In genomic region chr1:63309661-63310060, GRCm38 (mm10) we compare ENCODE assay signal across 9 mouse cellular contexts. TPM values are rescaled to one million over a fixed set of nuclear protein-coding genes. Genes with fewer than 3 reads are reported as not detected.
DNase-seq lines count a peak whose midpoint lies in the region; ATAC-seq and TF ChIP-seq lines count a peak whose summit lies in the region.
"Had no signal": no experiment of that assay in that cellular context is flagged by ENCODE, and none has a peak within 500 bp of the region (broad histone marks: within the 10 kb centered on the region; RNA-seq: fewer than 3 reads in every experiment).

No protein-coding gene starts in this region.

- WGBS in forebrain, embryonic 12.5 days, result 39% methylated on average over 18 of the region's 18 CpGs

- no peak for DNase-seq in testis, postnatal 14 days (ENCODE audit: low spot score)
- peak; percentile 30 for DNase-seq in mesoderm, embryonic 11.5 days (ENCODE audit: low read depth, low spot score)
- DNase-seq in left cerebral cortex, adult 2 months (ENCODE audit: extremely low spot score in 1 of 2, low spot score in 2 of 2), result no peak
- DNase-seq in gastrocnemius, postnatal 25 days, result no peak
- DNase-seq in adrenal gland, adult 18-20 months (ENCODE audit: low spot score in 2 of 2), result no peak
- DNase-seq: left cerebral cortex, postnatal 4 days had no signal

- no peak for TF ChIP-seq POLR2A in testis, adult 2 months (IDR thresholded peaks at IDR 0.05; ENCODE audit: control insufficient read depth, low read depth, low read length)

- H3K4me1 ChIP-seq in testis, adult 2 months (ENCODE audit: control insufficient read depth, insufficient read depth, low read length), result no peaks in the 10 kb centered on the region
- peaks cover 6% of the 10 kb centered on the region; the same call in 1 of the 2 replicates for H3K4me1 ChIP-seq in forebrain, embryonic 12.5 days

- H3K27me3 ChIP-seq in testis, adult 2 months (ENCODE audit: control insufficient read depth, insufficient read depth, low read length), result no peaks in the 10 kb centered on the region
- H3K27me3 ChIP-seq in forebrain, embryonic 12.5 days, result peaks cover 17% of the 10 kb centered on the region

- no peak overlapping the region for H3K27ac ChIP-seq in testis, adult 2 months (ENCODE audit: control insufficient read depth, insufficient read depth, low read depth, low read length)
- H3K27ac ChIP-seq in forebrain, embryonic 12.5 days, result no peak overlapping the region
- no peak overlapping the region for H3K27ac ChIP-seq in left cerebral cortex, adult 2 months

- no peak for ATAC-seq in forebrain, embryonic 12.5 days (ENCODE audit: low FRiP score)

- no peak overlapping the region for H3K9ac ChIP-seq in forebrain, embryonic 12.5 days

- H3K4me2 ChIP-seq in forebrain, embryonic 12.5 days, result peak overlapping the region; percentile 54

- TF ChIP-seq CTCF in testis, adult 2 months (IDR thresholded peaks at IDR 0.05; ENCODE audit: control insufficient read depth, insufficient read depth, insufficient replicate concordance, low read depth, low read length), result no peak
- no peak for TF ChIP-seq CTCF in left cerebral cortex, adult 2 months (IDR thresholded peaks at IDR 0.05)

- H3K4me3 ChIP-seq in testis, adult 2 months (ENCODE audit: control insufficient read depth, low read depth, low read length), result peak overlapping the region; percentile 5; the same call in 1 of the 2 replicates
- H3K4me3 ChIP-seq in forebrain, embryonic 12.5 days (replicated peaks), result peak overlapping the region; percentile 31
- no peak overlapping the region for H3K4me3 ChIP-seq in left cerebral cortex, adult 2 months

- no peaks in the 10 kb centered on the region for H3K36me3 ChIP-seq in testis, adult 2 months (ENCODE audit: control insufficient read depth, insufficient read depth, low read length)
- peaks cover 41% of the 10 kb centered on the region for H3K36me3 ChIP-seq in forebrain, embryonic 12.5 days (replicated peaks)

- H3K9me3 ChIP-seq in forebrain, embryonic 12.5 days, result no peaks in the 10 kb centered on the region

- intact Hi-C loops in left cerebral cortex, adult 2 months (cut with DNase I), result no loop called here

RNA-seq across cellular contexts. Expression of gene Zdbf2, which starts 36.6 kb away (rescaled TPM):
- 29.9 and 39.0 TPM in 2 replicates for polyA plus RNA-seq in testis, adult 2 months (2012; rRNA removed)
- polyA plus RNA-seq in forebrain, embryonic 12.5 days (2016; fragmentation: Nextera tagmentation; extraction: Ambion mirVana), result 40.4 and 43.9 TPM in 2 replicates
- total RNA-seq in left cerebral cortex, adult 2 months (2021), result 10 to 100 TPM; 18.2 to 32.6 TPM
- 1 to 10 TPM; 2.9 to 3.8 TPM for total RNA-seq in gastrocnemius, postnatal 25 days (2021)
- 10 to 100 TPM; 10.8 to 23.1 TPM for total RNA-seq in adrenal gland, adult 18-20 months (2021)
- total RNA-seq: granulocyte monocyte progenitor cell, adult 5-6 weeks had no signal
